Mouse (Mus musculus) limb, embryonic 12.5 days (tissue): Measurements from ENCODE around the gene Vps45. TPM values are rescaled to one million over a fixed set of nuclear protein-coding genes. Genes with fewer than 3 reads are reported as not detected.
"Not testable (repeated sequence)": the region's sequence is repeated elsewhere in the genome, so short reads cannot be mapped to it uniquely, and the experiment has no call there.

Experiments
- ATAC-seq: fragments of 200-750 bp; cut with Nextera tagmentation; 2 replicates; pipeline ENCODE4 v1.8.0; 2017; ENCODE audit warnings: low read depth, moderate TSS enrichment; ENCODE audit not compliant: insufficient number of reproducible peaks, insufficient read depth, low FRiP score, low TSS enrichment
- H3K27ac ChIP-seq: fragments of 300-500 bp; sonication (generic); 2 replicates; pipeline ENCODE4 v1.5.1; 2016; ENCODE audit warnings: mild to moderate bottlenecking, moderate library complexity
- H3K27me3 ChIP-seq: fragments of 300-500 bp; sonication (generic); 2 replicates; pipeline ENCODE4 v1.6.1; 2016; ENCODE audit warnings: mild to moderate bottlenecking, moderate library complexity
- H3K36me3 ChIP-seq: fragments of 300-500 bp; sonication (generic); 2 replicates; pipeline ENCODE4 v1.6.1; 2016; ENCODE audit warnings: mild to moderate bottlenecking, moderate library complexity
- H3K4me1 ChIP-seq: fragments of 300-500 bp; sonication (generic); replicated peaks from 2 replicates; pipeline ENCODE4 v1.6.1; 2016
- H3K4me2 ChIP-seq: fragments of 300-500 bp; sonication (generic); 2 replicates; pipeline ENCODE4 v1.6.1; 2016; ENCODE audit warnings: mild to moderate bottlenecking, moderate library complexity
- H3K4me3 ChIP-seq: fragments of 300-500 bp; sonication (generic); replicated peaks from 2 replicates; pipeline ENCODE4 v1.5.1; 2016; ENCODE audit warnings: mild to moderate bottlenecking
- H3K9ac ChIP-seq: fragments of 300-500 bp; sonication (generic); replicated peaks from 2 replicates; pipeline ENCODE4 v1.6.1; 2016; ENCODE audit warnings: mild to moderate bottlenecking, moderate library complexity
- H3K9me3 ChIP-seq: fragments of 300-500 bp; sonication (generic); 2 replicates; pipeline ENCODE4 v1.6.1; 2016; ENCODE audit warnings: mild to moderate bottlenecking, moderate library complexity
- WGBS: fragments of 180-500 bp; shearing (Covaris S2); methylation state at CpG from one replicate; pipeline ENCODE4 v1.1.7; 2016; 5-methylcytosine and 5-hydroxymethylcytosine counted together
- polyA plus RNA-seq: library from polyadenylated mRNA; unstranded; fragments of >200 nt; fragmentation: Nextera tagmentation; extraction: Ambion mirVana; gene quantifications from 2 replicates; pipeline ENCODE4 v1.2.1, GENCODE M21; 2016

The Vps45 gene
- polyA plus RNA-seq, 1 experiment from 2014 or later: 36.5 TPM

DNA sequence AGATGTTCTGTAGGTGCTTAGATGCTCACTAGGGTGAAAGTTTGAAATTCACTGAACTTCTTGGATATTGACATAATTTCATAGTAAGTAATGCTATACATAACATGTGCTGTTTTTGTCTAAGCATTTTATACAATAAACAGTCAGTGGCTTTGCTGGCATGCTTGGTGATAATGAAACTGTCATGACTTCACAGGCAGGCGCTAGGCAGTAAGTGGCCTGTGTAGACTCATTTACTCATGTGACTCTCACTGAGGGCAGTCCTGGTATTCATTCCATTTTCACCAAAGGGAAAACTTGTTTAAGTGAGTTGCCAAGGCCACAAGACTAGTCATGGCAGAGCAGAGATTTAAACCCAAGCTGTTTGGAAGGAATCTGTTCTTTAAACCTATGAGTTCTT, 89.0 kb downstream of the Vps45 start:
- Histone ChIP-seq H3K9me3 (no peaks in the 10 kb centered on the region), H3K4me3 (no peak overlapping the region), H3K27ac (no peak overlapping the region), H3K27me3 (peaks cover 5% of the 10 kb centered on the region; the same call in 1 of the 2 replicates), H3K36me3 (no peaks in the 10 kb centered on the region), H3K4me2 (no peak overlapping the region), H3K9ac (no peak overlapping the region), H3K4me1 (peaks cover 13% of the 10 kb centered on the region)
- 73% methylated on average over 1 of the region's 1 CpGs for WGBS
- ATAC-seq: no peak

DNA sequence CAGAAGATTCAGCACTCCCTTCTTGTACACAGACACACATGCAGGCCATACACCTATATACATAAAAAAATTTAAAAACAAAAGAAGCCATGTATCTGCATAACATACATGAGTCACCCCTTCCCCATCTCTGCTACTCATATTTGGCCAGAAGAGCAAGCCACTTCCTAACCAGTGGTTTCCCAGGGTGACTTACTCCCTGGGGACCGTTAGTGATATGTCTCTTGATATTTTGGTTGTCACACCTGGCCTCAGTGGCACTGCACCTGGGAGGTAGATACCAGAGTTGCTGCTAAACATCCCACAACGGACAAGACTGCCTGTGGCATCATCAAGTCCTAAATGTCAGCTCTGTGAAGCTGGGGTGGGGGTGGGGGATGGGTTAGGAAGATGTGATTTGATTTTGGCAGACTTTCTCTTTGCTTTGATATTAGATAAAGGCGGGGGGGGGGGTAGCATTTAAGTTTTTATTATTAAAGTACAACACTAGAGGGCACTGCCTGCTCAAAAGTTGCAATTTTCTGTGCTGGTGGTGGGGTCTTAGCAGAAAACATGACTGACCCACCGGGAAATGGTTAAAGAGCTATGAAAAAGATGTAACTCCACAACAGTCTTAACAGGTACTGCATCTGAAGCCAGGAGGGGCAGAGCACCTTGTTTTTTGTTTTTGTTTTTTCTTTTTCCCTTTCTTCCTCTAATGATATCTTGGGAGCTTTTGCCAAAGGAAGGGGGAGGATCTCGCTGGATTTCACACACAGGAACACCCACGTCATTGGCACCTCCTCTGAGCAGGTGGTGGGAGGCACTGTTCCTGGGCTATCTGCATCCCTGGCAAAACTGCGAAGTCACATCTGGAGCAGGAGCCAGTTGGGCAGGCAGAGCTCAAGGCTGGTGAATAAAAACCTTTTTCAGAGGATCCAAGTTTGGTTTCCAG, 92.5 kb downstream of the Vps45 start:
- Histone ChIP-seq H3K36me3 (no peaks in the 10 kb centered on the region), H3K27me3 (no peaks in the 10 kb centered on the region), H3K9me3 (no peaks in the 10 kb centered on the region), H3K4me1 (peaks cover 4% of the 10 kb centered on the region), H3K9ac (no peak overlapping the region), H3K27ac (no peak overlapping the region), H3K4me2 (peak overlapping the region; percentile 46), H3K4me3 (no peak overlapping the region)
- WGBS: 9% methylated on average over 7 of the region's 7 CpGs
- ATAC-seq: no peak

DNA sequence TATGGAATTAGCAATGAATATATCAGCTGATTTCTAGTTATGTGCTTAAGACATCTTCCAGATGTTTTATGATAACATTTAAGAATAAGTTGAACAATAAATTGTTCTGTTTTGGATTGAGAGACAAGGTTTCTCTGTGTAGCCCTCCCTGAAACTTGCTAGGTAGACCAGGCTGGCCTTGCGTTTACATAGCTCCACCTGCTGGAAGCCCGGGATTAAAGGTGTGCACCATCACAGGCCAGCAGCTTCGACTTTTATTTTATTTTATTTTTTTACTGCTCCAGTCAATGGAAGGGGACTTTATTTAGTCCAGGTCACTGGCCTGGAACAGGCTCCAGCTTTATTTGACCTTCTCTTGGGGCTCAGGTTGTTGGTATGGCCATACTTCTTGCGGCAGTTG, 94.6 kb downstream of the Vps45 start:
- Histone ChIP-seq H3K27me3 (no peaks in the 10 kb centered on the region), H3K9me3 (no peaks in the 10 kb centered on the region), H3K27ac (no peak overlapping the region), H3K4me2 (no peak overlapping the region), H3K9ac (no peak overlapping the region), H3K36me3 (no peaks in the 10 kb centered on the region), H3K4me1 (peaks cover 4% of the 10 kb centered on the region), H3K4me3 (no peak overlapping the region)
- no peak for ATAC-seq
- WGBS: 37% methylated on average over 4 of the region's 4 CpGs

DNA sequence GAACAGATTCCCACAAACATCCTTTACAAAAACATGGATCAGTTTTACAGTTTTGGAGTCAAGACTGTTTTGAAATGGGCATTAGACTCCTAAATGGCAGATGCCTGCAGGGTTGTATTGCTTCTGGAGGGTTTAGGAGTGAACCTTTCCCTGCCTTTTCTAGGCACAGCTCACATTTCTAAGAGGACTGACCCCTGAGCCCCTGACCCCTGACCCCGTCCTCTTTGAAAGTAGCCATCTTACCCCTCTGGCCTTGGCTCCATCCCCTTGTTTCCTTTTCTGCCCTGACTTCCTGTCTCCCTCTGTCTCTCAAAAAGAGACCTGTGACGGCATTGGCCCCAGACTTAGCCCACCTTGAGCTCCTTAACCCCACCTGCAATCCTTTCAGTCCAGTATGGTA, 95.0 kb downstream of the Vps45 start:
- H3K4me3 ChIP-seq: no peak overlapping the region
- H3K27me3 ChIP-seq: no peaks in the 10 kb centered on the region
- no peak overlapping the region for H3K27ac ChIP-seq
- H3K9ac ChIP-seq: no peak overlapping the region
- no peak for ATAC-seq
- H3K4me2 ChIP-seq: no peak overlapping the region
- no peaks in the 10 kb centered on the region for H3K36me3 ChIP-seq
- H3K9me3 ChIP-seq: no peaks in the 10 kb centered on the region
- 35% methylated on average over 2 of the region's 2 CpGs for WGBS
- peaks cover 4% of the 10 kb centered on the region for H3K4me1 ChIP-seq

DNA sequence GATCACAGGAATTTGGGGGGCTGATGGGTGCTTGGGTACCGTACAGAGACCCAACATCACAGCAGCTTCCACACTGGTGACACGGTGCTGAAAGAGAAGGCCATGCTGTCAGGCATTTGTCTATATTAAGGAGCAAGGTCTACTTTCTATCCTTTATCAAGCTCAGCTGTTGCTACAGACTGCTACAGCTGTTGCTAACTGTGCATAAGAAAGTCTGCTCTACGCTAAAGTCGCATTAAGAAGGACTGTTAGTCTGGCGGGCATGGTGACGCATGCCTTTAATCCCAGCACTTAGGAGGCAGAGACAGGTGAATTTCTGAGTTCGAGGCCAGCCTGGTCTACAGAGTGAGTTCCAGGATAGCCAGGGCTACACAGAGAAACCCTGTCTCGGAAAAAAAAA, 96.1 kb downstream of the Vps45 start:
- WGBS: 79% methylated on average over 8 of the region's 8 CpGs
- H3K9ac ChIP-seq, ATAC-seq, H3K27me3 ChIP-seq, H3K4me3 ChIP-seq, H3K4me1 ChIP-seq, H3K36me3 ChIP-seq, H3K9me3 ChIP-seq, H3K4me2 ChIP-seq, H3K27ac ChIP-seq: not testable (repeated sequence)

DNA sequence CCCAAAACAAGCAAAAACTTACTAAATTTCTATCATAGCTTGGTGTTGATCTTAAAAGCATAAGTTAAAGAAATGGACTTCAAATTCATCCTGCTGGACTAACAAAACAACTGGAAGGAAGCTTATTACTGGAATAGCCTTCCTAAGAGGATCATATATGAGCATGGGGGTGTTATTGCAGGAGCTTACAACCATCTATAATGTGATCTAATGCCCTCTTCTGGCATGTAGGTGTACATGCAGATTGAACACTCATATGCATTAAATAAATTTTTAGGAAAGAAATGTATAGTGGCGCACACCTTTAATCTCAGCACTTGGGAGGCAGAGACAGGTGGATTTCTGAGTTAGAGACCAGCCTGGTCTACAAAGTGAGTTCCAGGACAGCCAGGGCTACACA, 98.5 kb downstream of the Vps45 start:
- no peak overlapping the region for H3K4me2 ChIP-seq
- H3K27me3 ChIP-seq: no peaks in the 10 kb centered on the region
- no peaks in the 10 kb centered on the region for H3K9me3 ChIP-seq
- H3K36me3 ChIP-seq: no peaks in the 10 kb centered on the region
- no peak overlapping the region for H3K9ac ChIP-seq
- H3K4me1 ChIP-seq: no peaks in the 10 kb centered on the region
- H3K27ac ChIP-seq: no peak overlapping the region
- no peak overlapping the region for H3K4me3 ChIP-seq
- ATAC-seq: no peak
- 94% methylated on average over 1 of the region's 1 CpGs for WGBS

DNA sequence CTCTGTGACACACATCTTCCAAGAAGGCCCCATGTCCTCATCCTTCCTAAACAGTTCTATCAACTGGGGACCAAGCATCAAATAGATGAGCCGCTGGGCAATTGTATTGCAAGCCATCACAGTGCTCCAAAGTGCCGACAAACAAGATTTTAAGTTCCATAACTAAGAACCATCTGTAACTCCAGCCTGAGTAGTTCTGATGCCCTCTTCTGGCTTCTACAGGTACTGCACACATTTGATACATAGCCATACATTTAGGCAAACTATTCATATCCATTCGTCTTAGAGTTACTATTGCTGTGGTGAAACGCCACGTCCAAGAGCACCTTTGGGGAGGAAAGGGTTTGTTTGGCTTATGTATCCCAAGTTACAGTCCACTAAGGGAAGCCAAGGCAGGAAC, 99.2 kb downstream of the Vps45 start:
- ATAC-seq: no peak
- 80% methylated on average over 5 of the region's 5 CpGs for WGBS
- Histone ChIP-seq H3K36me3 (no peaks in the 10 kb centered on the region), H3K4me2 (no peak overlapping the region), H3K4me3 (no peak overlapping the region), H3K9me3 (no peaks in the 10 kb centered on the region), H3K27me3 (no peaks in the 10 kb centered on the region), H3K27ac (no peak overlapping the region), H3K4me1 (no peaks in the 10 kb centered on the region), H3K9ac (no peak overlapping the region)

DNA sequence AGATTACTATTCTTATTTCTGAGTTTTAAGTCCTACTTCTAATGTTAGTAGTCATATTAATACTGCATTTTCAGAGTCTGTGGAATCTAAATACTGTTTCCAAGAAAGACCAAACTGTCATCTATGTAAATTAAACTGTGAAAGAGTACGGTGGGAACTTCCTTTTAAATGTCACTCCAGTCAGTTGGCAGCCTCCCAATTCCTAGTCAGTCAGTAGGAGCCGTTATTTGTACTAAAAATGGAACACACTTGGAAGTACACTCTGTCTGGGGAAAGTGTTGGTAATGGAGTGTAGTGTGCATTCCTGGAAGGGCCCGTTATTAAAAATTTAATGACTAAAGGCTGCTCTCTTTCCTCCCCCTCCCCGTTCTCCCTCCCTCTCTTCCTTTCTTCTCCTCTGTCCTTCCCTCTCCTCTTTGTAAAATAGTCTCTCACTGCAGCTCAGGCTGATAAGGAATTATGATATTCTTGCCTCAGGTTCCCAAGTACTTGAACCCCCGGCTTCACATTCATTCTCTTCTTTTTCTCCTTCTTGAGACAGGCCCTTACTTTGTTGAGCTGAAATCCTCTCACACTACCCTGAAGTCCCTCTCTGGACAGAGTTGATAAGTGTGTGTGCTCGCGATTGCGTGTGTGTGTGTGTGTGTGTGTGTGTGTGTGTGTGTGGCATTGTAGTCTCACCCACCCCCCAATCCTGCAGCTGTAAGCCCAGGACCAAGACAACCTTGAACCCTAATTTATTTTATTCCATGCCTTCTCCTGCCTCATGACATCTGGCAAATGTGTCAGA, 100.7 kb downstream of the Vps45 start:
- Histone ChIP-seq H3K9ac (no peak overlapping the region), H3K4me3 (no peak overlapping the region), H3K27me3 (no peaks in the 10 kb centered on the region), H3K4me2 (no peak overlapping the region), H3K4me1 (no peaks in the 10 kb centered on the region), H3K27ac (0 out of 2 replicates have a peak overlapping the region, but pooled peaks have one; percentile 17), H3K36me3 (no peaks in the 10 kb centered on the region), H3K9me3 (no peaks in the 10 kb centered on the region)
- WGBS: 68% methylated on average over 8 of the region's 8 CpGs
- no peak for ATAC-seq

DNA sequence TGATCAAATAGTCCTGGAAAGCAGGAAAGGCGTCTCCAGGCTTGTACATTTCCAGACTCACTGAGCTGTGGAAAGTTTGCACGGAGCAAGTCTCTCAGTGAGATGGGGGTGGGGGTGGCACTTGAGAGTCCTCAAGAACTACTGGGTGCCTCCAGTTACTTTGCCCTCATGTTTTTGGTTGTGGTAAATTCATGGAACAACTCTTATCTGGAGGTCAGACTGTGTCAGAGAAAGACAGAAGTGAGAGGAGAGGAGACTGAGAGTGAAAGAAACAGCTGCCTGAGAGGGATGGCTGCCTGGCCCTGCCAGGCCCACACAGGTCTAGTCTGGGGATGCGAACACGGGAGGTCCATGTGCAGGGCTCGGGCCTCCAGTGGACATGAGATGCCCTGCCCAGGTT, 102.9 kb downstream of the Vps45 start:
- Histone ChIP-seq H3K4me3 (no peak overlapping the region), H3K9ac (no peak overlapping the region), H3K4me2 (no peak overlapping the region), H3K27me3 (no peaks in the 10 kb centered on the region), H3K9me3 (no peaks in the 10 kb centered on the region), H3K36me3 (no peaks in the 10 kb centered on the region), H3K27ac (no peak overlapping the region), H3K4me1 (0 out of 2 replicates have a peak, but pooled peaks cover 4% of the 10 kb centered on the region)
- WGBS: 94% methylated on average over 5 of the region's 5 CpGs
- ATAC-seq: no peak

DNA sequence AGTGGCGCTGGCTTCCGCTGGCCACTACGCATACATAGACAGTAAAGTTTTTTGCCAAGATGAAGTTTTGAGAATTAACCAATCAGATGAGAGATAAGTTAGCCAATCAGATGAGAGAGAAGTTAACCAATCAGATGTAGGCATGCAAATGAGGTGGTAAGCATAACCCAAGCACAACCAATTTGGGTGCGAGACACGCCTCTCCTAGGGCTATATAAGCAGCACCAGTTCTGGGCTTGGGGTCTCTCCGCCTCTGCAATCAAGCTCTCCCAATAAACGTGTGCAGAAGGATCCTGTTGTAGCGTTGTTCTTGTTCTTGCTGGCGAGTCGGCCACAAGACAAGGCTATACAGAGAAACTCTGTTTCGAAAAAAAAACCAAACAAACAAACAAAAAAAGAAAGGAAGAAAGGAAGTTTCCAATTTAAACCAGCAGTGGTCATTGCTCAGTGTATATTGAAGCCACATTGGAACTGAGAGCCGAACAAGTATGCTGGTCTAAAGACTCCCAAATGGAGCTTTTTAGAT, 103.6 kb downstream of the Vps45 start:
- not testable (repeated sequence) for H3K4me3 ChIP-seq
- WGBS: 87% methylated on average over 12 of the region's 12 CpGs

DNA sequence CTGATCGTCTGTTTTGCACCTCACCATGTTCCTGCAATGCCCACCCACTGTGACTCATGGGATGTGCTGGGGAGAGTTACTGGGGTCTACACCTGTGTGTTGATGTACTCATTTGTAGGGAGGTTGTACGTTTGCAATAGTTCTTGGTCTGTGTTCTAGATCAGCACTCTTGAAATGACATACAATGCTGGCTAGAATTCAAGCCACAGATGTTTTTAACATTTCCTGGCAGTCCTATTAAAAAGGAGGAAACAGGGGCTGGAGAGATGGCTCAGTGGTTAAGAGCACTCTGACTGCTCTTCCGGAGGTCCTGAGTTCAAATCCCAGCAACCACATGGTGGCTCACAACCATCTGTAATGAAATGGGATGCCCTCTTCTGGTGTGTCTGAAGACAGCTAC, 104.7 kb downstream of the Vps45 start:
- H3K27ac ChIP-seq: no peak overlapping the region
- no peak overlapping the region for H3K4me2 ChIP-seq
- H3K36me3 ChIP-seq: peaks cover 6% of the 10 kb centered on the region; the same call in 1 of the 2 replicates
- no peak overlapping the region for H3K4me3 ChIP-seq
- no peak overlapping the region for H3K9ac ChIP-seq
- WGBS: 81% methylated on average over 3 of the region's 3 CpGs
- H3K4me1 ChIP-seq: 0 out of 2 replicates have a peak, but pooled peaks cover 4% of the 10 kb centered on the region
- ATAC-seq: no peak
- no peaks in the 10 kb centered on the region for H3K27me3 ChIP-seq
- H3K9me3 ChIP-seq: no peaks in the 10 kb centered on the region

More for the DNA sequence above, 103.6 kb downstream of the Vps45 start:
- H3K9ac ChIP-seq, H3K4me2 ChIP-seq, H3K4me1 ChIP-seq, H3K27ac ChIP-seq, H3K36me3 ChIP-seq, H3K9me3 ChIP-seq, H3K27me3 ChIP-seq, ATAC-seq: not testable (repeated sequence)
